Comparison of ENCODE assay signal across 8 mouse cellular contexts in genomic region chr12:84284885-84285592, GRCm38 (mm10). TPM values are rescaled to one million over a fixed set of nuclear protein-coding genes. Genes with fewer than 3 reads are reported as not detected.
A peak's percentile ranks its signal among the peaks of the same experiment; 100 is the strongest.
DNase-seq lines count a peak whose midpoint lies in the region; ATAC-seq lines count a peak whose summit lies in the region.

Gene Ptgr2, plus strand, starts transcription at chr12:84285232.

- no peaks in the 10 kb centered on the region for H3K36me3 ChIP-seq in hindbrain, embryonic 11.5 days (ENCODE audit: control insufficient read depth, insufficient read depth, low read length)

- peak within 1 kb of the TSS; percentile 55 for H3K9ac ChIP-seq in hindbrain, embryonic 11.5 days (ENCODE audit: low read depth, low read length)

- H3K9me3 ChIP-seq in hindbrain, embryonic 11.5 days (ENCODE audit: control insufficient read depth, low read length) = no peaks in the 10 kb centered on the region

- peak within 1 kb of the TSS; percentile 44 for H3K4me3 ChIP-seq in hindbrain, embryonic 11.5 days (ENCODE audit: low read depth, low read length)

- WGBS in hindbrain, embryonic 11.5 days = under 1% methylated on average over 39 of the region's 39 CpGs

- ATAC-seq in hindbrain, embryonic 11.5 days (ENCODE audit: low FRiP score) = peak; percentile 94

- H3K4me2 ChIP-seq in hindbrain, embryonic 11.5 days (replicated peaks; ENCODE audit: low read depth, low read length) = peak within 1 kb of the TSS; percentile 44

- H3K27me3 ChIP-seq in hindbrain, embryonic 11.5 days (ENCODE audit: control insufficient read depth, insufficient read depth, low read length) = no peaks in the 10 kb centered on the region

- peak; percentile 88 for DNase-seq in Muller cell, postnatal 12 days (ENCODE audit: inconsistent ontology term)
- peak; percentile 94 for DNase-seq in cerebellum, adult 9-11 months
- peak; percentile 87 to 91 for DNase-seq in frontal cortex, adult 2 months (ENCODE audit: extremely low spot score in 1 of 2, low spot score in 1 of 2)
- peak; percentile 95 for DNase-seq in hindbrain, embryonic 11.5 days (ENCODE audit: low spot score)
- DNase-seq in layer of hippocampus, postnatal 10 days (ENCODE audit: low spot score in 2 of 2) = peak; percentile 85 to 87
- peak; percentile 98 for DNase-seq in lung, postnatal 10 days
- DNase-seq in ovary, postnatal 36 days (ENCODE audit: low spot score) = peak; percentile 89
- DNase-seq in thymus, postnatal 25 days = peak; percentile 91

- H3K27ac ChIP-seq in hindbrain, embryonic 11.5 days (ENCODE audit: low read depth, low read length) = peak within 1 kb of the TSS; percentile 42; the same call in 1 of the 2 replicates

- H3K4me1 ChIP-seq in hindbrain, embryonic 11.5 days (replicated peaks; ENCODE audit: control insufficient read depth, insufficient read depth, low read length) = no peaks in the 10 kb centered on the region

RNA-seq across cellular contexts. Expression of gene Ptgr2, which starts in this region (rescaled TPM):
- 34.4 and 39.4 TPM in 2 replicates for polyA plus RNA-seq in frontal cortex, adult 2 months (2012; rRNA removed)
- 16.0 and 17.9 TPM in 2 replicates for polyA plus RNA-seq in hindbrain, embryonic 11.5 days (2014; fragmentation: Nextera tagmentation; extraction: Ambion mirVana)
- total RNA-seq in layer of hippocampus, postnatal 10 days (2021) = 10 to 100 TPM; 29.1 to 34.5 TPM

Comparison
In these comparisons a context has a peak if more than half of its experiments do, and no peak if none do; other contexts are left out.
1. Peak in every context shown above with its lines: DNase-seq, ATAC-seq, H3K4me3 ChIP-seq and H3K27ac ChIP-seq.